Mouse (Mus musculus) kidney, postnatal 25 days (tissue): Measurements from ENCODE around the gene Prkcb.

Experiments
- DNase-seq, 2 experiments: peaks; one replicate each; pipeline ENCODE4 v3.0.0; 2021; ENCODE audit warnings: mixed read lengths in 2 of 2

Gene Prkcb

GRCm38 (mm10) chr7:122613876-122614275 lies 325.3 kb downstream of the Prkcb start:
- no peak for DNase-seq

DNA sequence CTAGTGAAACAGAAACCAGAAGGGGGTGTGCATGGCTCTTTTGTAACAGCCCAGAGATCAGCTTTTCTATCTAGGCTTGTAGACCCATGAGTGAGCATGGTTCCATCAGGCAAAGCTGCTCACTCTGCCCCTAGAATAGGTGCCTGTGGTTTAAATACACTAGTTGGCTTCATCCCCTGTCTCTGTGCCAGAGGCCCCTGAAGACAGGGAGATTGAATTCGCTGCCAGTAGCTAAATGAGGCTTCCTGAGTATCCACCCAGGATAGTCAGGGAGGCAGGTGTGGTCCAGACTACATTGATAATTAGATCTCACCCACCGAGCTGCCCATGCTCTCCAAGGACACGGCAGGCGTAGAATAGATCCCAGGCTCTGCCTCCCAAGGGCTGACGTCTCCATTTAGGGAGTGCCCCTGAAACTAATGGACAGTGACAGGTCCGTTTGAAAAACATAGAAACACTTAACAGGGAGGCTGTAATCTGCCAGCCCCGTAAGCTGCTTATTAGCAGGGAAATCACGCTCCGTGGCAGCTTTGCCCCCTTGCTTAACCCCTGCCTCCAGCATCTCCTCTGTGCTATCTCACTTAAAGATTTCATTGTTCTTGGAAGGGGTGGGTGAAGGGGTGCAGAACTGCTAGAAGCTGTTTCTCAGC lies 333.7 kb downstream of the Prkcb start:
- no peak for DNase-seq

DNA sequence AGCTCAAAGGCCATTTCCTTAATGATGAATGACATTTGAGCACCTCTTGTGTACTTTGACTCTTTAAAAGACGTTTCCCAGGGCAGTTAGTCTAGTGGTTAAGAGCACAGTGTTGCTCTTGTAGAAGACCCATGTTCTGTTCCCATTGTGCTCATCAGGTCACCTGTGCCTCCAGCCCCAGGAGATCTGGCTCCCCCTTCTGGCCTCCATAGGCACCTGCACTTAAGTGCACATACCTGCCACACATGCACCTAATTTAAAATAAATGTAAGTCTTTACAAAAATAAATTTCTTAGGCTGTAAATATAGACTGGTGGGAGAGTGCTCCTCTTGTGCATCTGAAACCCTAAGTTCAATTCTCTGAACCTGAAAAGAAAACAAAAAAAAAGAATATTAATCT lies 335.2 kb downstream of the Prkcb start:
- DNase-seq, result no peak

- no peak for DNase-seq
These were observed 339.5 kb downstream of the Prkcb start for GRCm38 (mm10) chr7:122628050-122628449.

- no peak for DNase-seq
These were observed 341.8 kb downstream of the Prkcb start for GRCm38 (mm10) chr7:122630386-122630785.

GRCm38 (mm10) chr7:122631151-122631550 lies 342.6 kb downstream of the Prkcb start:
- no peak for DNase-seq

DNA sequence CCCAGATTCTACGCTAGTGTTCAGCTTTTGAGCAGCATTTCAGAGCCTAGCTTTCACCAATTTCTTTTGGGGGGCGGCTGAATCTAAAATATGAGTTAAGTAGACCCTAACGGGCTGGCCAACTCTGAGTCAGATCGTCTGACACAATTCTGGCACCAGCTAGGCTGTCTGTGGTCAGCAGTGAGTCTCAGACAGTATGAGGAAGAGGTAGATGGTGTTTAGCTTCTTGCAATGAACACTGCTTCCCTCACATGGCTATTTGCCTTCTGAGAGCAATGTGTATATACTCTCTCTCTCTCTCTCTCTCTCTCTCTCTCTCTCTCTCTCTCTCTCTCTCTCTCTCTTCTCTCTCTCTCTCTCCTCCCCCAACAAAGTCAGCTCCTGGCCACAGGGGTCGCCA lies 344.4 kb downstream of the Prkcb start:
- DNase-seq, result no peak

DNA sequence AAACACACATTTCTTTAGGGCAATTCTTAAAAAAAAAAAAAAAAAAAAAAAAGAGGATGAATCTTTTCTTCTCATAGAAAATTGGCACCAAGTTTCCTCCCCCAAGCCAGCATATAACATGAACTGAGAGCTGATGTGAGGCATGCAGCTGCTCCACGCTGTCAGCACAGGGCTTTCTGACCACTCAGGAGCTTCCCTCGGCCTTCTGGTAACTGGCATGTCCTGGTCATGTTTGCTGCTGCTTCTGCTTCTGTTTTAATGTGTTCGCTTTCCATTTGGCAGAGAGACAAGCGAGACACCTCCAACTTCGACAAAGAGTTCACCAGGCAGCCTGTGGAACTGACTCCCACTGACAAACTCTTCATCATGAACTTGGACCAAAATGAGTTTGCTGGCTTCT lies 344.9 kb downstream of the Prkcb start:
- no peak for DNase-seq

- DNase-seq, result no peak
These were observed 355.1 kb downstream of the Prkcb start for GRCm38 (mm10) chr7:122643676-122644075.

- no peak for DNase-seq
These were observed 360.8 kb downstream of the Prkcb start for GRCm38 (mm10) chr7:122649306-122649705.

DNA sequence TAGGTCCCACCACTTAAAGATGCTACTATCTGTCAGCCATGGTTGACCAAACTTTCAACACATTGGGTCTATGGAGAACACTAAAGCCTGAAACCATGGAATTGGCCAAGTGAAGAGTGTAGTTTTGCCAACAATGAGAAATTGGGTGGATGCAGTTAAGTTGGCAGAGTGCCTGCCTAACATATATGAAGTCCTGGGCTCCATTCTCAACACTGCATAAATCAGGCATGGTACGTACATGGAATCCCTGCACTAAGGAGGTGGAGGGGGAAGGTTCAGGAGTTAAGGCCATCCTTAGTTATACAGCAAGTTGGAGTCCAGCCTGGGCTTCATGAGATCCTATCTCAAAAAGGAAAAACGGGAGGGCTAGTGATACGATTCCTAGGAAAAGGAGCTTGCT lies 364.0 kb downstream of the Prkcb start:
- DNase-seq, result no peak

- DNase-seq, result no peak
These were observed 368.1 kb downstream of the Prkcb start for GRCm38 (mm10) chr7:122656671-122657070.

DNA sequence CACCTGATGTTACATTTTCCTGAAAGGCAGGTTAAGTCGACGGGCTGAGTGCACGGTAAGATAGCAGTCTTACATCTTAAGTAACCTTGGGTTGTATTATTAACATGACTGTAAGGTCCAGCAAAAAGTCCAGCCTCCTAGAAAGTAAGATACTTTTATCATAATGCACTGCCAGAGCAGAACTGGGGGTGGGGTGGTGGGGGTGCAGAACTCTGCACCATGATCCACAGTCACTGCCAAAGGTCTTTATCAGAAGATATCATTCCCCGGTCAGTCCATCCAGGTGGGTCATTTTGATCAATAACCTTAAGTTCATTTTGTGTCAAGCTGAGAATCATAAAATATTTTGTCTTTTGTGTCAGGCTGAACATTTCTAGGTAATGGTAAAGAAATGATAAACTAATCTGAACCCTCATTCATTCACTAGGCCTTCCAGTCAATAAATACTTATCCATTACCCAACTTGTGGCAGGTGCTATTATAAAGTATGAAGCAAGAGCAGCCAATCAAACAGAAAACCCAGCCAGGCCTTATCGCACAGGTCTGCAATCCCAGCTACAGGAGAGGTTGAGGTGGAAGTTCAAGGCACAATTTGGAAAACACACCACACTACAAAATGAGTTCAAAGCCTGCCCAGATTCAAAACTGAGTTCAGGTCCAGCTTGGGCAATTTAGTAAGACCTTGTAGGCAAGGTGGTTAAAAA lies 369.0 kb downstream of the Prkcb start:
- DNase-seq, result no peak

- DNase-seq, result no peak
These were observed 376.9 kb downstream of the Prkcb start for GRCm38 (mm10) chr7:122665311-122666049.

DNA sequence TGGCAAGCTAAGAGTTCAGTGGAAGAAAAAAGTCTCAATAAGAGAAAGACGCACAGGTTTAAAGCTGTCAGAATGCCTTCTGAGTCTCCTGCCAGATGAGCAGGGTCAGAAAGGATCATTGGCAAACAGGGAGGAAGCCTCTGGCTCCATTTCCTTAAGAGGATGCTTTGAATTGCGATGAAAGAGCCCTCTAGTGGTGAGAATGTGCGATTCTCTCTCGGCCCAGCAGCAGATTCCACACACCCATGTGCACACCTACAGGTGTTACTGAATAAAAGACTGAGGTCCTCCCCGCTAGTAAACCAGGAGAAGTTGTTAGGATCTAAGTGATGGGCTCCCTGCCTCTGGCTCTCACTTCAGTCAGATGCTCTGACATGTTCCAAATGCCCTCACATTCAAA lies 379.4 kb downstream of the Prkcb start:
- DNase-seq, result peak; percentile 32 to 33

GRCm38 (mm10) chr7:122670442-122670872 lies 381.9 kb downstream of the Prkcb start, which contains the start of gene Cacng3:
Gene Cacng3, plus strand, starts transcription at chr7:122670492.
- DNase-seq, result no peak

- DNase-seq, result peak; percentile 92 to 95
These were observed 382.5 kb downstream of the Prkcb start for GRCm38 (mm10) chr7:122670873-122671641.

DNA sequence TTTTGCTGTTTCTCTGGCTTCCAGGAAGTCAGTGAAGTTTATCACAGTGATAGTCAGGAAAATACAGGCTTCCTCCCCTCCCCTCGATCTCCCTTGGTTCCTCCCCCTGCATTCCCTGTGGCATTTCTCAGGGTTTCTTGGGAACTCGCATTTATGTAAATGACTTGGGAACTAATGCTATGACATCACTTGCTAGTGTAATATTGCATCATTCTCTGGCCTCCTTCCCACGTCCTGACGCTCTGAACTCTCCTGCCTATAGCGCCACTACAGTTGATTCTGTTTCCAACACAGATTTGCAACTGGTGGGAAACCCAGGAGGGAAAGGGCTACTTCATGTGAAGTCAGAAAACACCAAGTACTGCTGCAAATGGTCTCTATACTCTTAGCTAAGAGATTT lies 384.4 kb downstream of the Prkcb start:
- no peak for DNase-seq

DNA sequence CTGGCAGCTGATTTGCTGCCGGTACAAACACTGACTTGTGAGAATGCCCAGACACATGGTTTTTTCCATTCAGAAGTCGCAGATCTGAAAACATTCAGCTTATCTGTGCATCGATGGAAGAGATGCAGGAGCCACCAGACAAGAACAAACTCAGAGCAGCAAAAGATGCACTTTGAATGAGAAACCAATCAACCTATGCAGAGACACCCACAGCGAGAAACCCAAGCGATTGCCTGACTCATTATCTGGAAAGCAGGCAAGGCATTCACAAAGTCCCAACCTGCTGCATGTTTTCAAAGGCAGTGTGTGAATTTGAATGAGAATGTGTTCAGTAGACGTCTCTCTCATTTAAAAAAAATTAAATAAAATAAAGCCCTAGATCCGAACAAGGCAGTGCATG lies 386.7 kb downstream of the Prkcb start:
- DNase-seq, result no peak
